Mouse (Mus musculus) lung, embryonic 16.5 days (tissue): Measurements from ENCODE around the gene Copa. TPM values are rescaled to one million over a fixed set of nuclear protein-coding genes. Genes with fewer than 3 reads are reported as not detected.

ENCODE experiments used
- ATAC-seq: fragments of 200-750 bp; cut with Nextera tagmentation; 2 replicates; pipeline ENCODE4 v1.8.0; 2017; ENCODE audit warnings: low read depth, mild to moderate bottlenecking, moderate library complexity
- H3K27ac ChIP-seq: fragments of 300-500 bp; sonication (generic); 2 replicates; pipeline ENCODE4 v1.5.1; 2014; ENCODE audit warnings: mild to moderate bottlenecking, control low read depth, low read length
- H3K27me3 ChIP-seq: fragments of 300-500 bp; sonication (generic); 2 replicates; pipeline ENCODE4 v1.6.1; 2014; ENCODE audit warnings: low read depth, low read length, mixed read lengths; ENCODE audit not compliant: control insufficient read depth, insufficient read depth
- H3K36me3 ChIP-seq: fragments of 300-500 bp; sonication (generic); 2 replicates; pipeline ENCODE4 v1.6.1; 2014; ENCODE audit warnings: low read length; ENCODE audit not compliant: control insufficient read depth, insufficient read depth
- H3K4me1 ChIP-seq: fragments of 300-500 bp; sonication (generic); replicated peaks from 2 replicates; pipeline ENCODE4 v1.6.1; 2014; ENCODE audit warnings: low read length, mixed read lengths; ENCODE audit not compliant: control insufficient read depth, insufficient read depth
- H3K4me2 ChIP-seq: fragments of 300-500 bp; sonication (generic); 2 replicates; pipeline ENCODE4 v1.6.1; 2014; ENCODE audit warnings: low read depth, low read length, control low read depth
- H3K4me3 ChIP-seq: fragments of 300-500 bp; sonication (generic); 2 replicates; pipeline ENCODE4 v1.5.1; 2014; ENCODE audit warnings: mild to moderate bottlenecking, low read length, control low read depth
- H3K9ac ChIP-seq: fragments of 300-500 bp; sonication (generic); 2 replicates; pipeline ENCODE4 v1.6.1; 2014; ENCODE audit warnings: low read length, control low read depth
- H3K9me3 ChIP-seq: fragments of 300-500 bp; sonication (generic); 2 replicates; pipeline ENCODE4 v1.6.1; 2016; ENCODE audit warnings: low read length; ENCODE audit not compliant: control insufficient read depth
- WGBS: fragments of 180-500 bp; shearing (Covaris S2); extraction: QIAGEN DNeasy Blood & Tissue Kit; methylation state at CpG from one replicate; pipeline ENCODE4 v1.1.7; 2014; 5-methylcytosine and 5-hydroxymethylcytosine counted together
- polyA plus RNA-seq: library from polyadenylated mRNA; unstranded; fragments of >200 nt; fragmentation: Nextera tagmentation; extraction: Ambion mirVana; gene quantifications from 2 replicates; pipeline ENCODE4 v1.2.1, GENCODE M21; 2015

Gene Copa
- polyA plus RNA-seq, 1 experiment from 2014 or later: 253 TPM

DNA sequence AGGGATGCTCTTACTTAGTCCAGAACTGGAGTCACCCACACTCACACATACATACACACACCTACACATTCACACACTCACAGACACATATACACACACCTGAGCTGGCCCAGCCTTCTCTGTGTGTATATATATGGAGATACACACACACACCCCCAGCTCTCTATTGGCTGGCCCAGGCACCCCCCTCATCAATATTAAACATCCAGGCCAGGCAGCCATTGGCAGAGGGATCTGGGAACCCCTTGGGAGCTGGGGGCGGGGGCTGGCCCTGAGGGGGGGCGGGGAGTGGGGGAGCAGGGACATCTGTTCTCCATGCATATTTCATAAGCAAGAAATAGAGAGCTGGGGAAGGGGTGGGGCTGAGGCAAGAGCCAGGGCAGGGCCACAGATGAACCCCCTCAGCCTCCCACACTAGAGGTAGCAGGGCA, 24.8 kb upstream of the Copa start, which contains the start of gene Nhlh1:
Gene Nhlh1 (minus strand): TSS at position 83 of the 431 bp plus-strand sequence.
- WGBS: 29% methylated on average over 2 of the region's 2 CpGs
- Histone ChIP-seq H3K27ac (no peak within 1 kb of the TSS), H3K36me3 (no peaks in the 10 kb centered on the region), H3K9me3 (no peaks in the 10 kb centered on the region), H3K4me3 (no peak within 1 kb of the TSS), H3K27me3 (peaks cover 24% of the 10 kb centered on the region), H3K4me1 (peaks cover 10% of the 10 kb centered on the region), H3K9ac (no peak within 1 kb of the TSS), H3K4me2 (no peak within 1 kb of the TSS)
- no peak for ATAC-seq

DNA sequence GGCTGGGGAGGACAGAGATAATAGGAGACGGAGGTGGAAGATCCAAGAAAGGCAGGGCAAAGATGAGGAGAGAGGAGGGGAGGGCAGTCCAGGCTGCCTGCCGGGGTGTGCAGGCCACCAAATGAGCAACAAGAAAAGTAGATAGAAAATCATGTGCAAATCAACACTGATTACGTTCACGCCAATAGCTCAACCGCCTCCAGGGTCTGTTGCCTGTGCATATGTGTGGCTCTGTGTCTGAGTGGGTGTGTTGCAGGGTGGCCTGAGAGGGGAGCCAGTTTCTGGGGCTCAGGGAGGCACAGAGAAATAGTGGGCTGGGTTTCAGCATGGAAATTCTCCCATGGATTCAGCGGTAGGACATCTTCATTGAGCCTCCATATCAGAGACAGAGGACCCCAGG, 24.0 kb upstream of the Copa start:
- Histone ChIP-seq H3K4me1 (peaks cover 9% of the 10 kb centered on the region), H3K27ac (no peak overlapping the region), H3K4me3 (no peak overlapping the region), H3K27me3 (peaks cover 19% of the 10 kb centered on the region), H3K36me3 (no peaks in the 10 kb centered on the region), H3K4me2 (no peak overlapping the region), H3K9ac (no peak overlapping the region), H3K9me3 (no peaks in the 10 kb centered on the region)
- ATAC-seq: no peak
- 72% methylated on average over 6 of the region's 6 CpGs for WGBS

DNA sequence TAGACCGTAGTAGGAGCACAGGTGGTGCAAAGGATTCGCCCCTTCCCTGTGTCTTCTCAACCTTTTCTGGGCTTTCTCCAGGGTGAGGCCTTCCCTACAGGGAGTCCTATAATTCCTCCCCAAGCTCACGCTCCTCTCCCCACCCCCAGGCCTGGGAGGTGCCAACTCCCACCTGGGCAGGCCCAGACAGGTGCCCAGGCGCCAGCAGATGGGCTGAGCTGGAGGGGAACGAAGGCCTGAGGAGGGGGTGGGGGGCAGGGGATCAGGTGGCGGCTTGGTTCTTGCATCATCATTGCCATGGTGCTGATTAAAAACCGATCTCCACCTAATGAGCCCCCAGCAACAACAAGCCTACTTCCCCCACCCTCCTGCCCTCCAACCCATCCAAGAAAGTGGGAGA, 23.5 kb upstream of the Copa start:
- no peak for ATAC-seq
- Histone ChIP-seq H3K4me3 (no peak overlapping the region), H3K9ac (no peak overlapping the region), H3K27ac (no peak overlapping the region), H3K4me1 (peaks cover 5% of the 10 kb centered on the region), H3K27me3 (peaks cover 13% of the 10 kb centered on the region), H3K36me3 (no peaks in the 10 kb centered on the region), H3K9me3 (no peaks in the 10 kb centered on the region), H3K4me2 (no peak overlapping the region)
- 63% methylated on average over 7 of the region's 7 CpGs for WGBS

DNA sequence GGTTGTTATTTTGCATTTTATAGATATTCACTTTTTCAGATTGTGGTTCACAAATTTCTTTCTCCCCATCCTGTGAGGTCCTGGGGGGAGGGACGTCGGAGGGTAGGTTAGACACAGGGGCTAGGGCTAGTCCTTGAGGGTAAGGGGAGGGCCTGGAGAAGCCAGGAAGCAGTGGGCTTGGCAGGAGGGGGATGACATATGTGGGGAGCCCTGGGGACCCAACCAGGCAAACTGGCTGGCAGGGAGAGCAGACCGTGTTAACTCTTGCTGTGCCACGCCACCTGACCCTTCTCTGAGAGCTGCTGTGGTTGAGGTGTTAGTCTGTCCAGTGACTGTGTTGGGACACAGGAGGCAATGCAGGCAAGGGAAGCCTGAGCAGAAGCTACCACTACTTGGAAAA, 21.7 kb upstream of the Copa start:
- H3K9me3 ChIP-seq: no peaks in the 10 kb centered on the region
- H3K4me3 ChIP-seq: no peak overlapping the region
- H3K27me3 ChIP-seq: no peaks in the 10 kb centered on the region
- no peak overlapping the region for H3K4me2 ChIP-seq
- 44% methylated on average over 4 of the region's 4 CpGs for WGBS
- no peak for ATAC-seq
- H3K27ac ChIP-seq: no peak overlapping the region
- H3K9ac ChIP-seq: no peak overlapping the region
- H3K4me1 ChIP-seq: no peaks in the 10 kb centered on the region
- peaks cover 12% of the 10 kb centered on the region for H3K36me3 ChIP-seq

DNA sequence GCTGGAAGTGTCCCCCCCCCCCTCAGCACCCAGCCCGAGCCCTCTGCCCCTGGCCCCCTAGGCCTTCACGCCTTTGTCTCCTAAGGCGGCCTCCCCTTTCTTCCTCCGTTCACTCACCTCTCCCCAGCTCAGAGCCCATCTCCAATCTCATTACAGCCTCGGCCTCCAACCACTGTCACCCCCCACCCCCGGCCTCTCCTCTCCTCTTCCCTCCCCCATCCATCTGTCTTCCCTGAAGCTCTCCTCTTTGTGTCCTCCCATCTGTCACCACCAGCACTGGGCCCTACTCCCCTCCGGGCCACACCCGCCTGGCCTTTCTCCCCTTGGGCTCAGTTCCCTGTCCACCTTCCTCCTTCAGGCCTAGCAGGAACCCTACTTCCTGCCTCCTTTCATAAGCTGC, 21.1 kb upstream of the Copa start:
- Histone ChIP-seq H3K4me3 (no peak overlapping the region), H3K27me3 (no peaks in the 10 kb centered on the region), H3K4me1 (no peaks in the 10 kb centered on the region), H3K9ac (no peak overlapping the region), H3K36me3 (peaks cover 16% of the 10 kb centered on the region), H3K9me3 (no peaks in the 10 kb centered on the region), H3K27ac (no peak overlapping the region), H3K4me2 (no peak overlapping the region)
- WGBS: 23% methylated on average over 8 of the region's 8 CpGs
- no peak for ATAC-seq

DNA sequence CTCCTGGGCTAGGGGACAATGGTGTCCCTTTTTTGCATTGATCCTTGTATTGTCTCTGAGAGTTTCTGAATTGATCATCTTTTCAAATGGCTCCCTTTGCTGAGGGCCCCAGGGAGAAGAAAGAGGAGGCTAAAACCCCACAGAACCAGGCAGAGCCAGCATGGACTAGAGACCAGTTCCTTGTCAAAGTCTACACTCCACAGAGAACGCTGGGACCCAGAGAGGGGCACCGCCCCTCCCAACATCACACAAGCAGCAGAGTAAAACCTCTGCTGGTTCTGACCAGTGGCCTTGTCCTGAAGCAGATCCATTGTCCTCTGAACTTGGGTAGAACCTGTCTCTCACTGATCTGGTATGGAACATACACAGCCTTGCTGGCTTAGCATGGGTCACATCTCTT, 20.2 kb upstream of the Copa start:
- 88% methylated on average over 2 of the region's 2 CpGs for WGBS
- Histone ChIP-seq H3K27ac (no peak overlapping the region), H3K4me2 (no peak overlapping the region), H3K4me3 (no peak overlapping the region), H3K36me3 (peaks cover 21% of the 10 kb centered on the region), H3K9me3 (no peaks in the 10 kb centered on the region), H3K27me3 (no peaks in the 10 kb centered on the region), H3K9ac (no peak overlapping the region), H3K4me1 (no peaks in the 10 kb centered on the region)
- no peak for ATAC-seq

DNA sequence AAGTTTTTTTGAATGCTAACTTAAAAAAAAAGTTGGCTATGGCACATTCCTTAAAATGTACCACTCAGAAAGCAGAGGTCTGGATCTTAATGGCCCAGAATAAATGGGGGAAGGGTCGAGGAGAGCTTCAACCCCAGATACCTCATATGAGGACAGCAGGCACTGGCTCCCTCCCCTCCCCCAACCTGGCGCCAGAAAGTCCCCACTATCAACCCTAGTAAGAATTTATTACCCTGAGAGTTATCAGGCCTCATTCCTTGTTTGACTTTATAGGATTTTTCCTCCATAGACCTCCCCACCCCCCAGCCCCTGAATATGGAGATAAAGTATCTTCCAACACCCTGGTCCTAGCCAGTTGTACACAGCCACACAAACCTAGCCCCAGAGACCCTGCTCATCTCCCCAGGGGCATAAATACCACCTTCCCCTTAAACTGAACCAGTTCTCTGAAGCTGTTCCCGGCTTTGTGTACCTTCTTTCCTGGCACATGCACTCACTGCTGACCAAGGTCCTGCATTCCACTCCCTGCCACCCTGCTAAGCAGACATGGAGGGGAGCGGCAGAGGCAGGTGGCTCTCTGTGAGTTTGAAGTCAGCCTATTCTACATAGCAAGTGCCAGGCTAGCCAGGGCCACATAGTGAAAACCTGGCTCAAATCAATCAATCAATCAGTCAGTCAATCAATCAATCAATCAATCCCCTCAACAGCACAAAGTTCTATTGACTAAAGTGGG, 18.9 kb upstream of the Copa start:
- no peak for ATAC-seq
- Histone ChIP-seq H3K9me3 (no peaks in the 10 kb centered on the region), H3K4me3 (no peak overlapping the region), H3K4me1 (no peaks in the 10 kb centered on the region), H3K36me3 (peaks cover 27% of the 10 kb centered on the region), H3K27ac (no peak overlapping the region), H3K4me2 (no peak overlapping the region), H3K9ac (no peak overlapping the region), H3K27me3 (no peaks in the 10 kb centered on the region)
- 32% methylated on average over 4 of the region's 4 CpGs for WGBS

DNA sequence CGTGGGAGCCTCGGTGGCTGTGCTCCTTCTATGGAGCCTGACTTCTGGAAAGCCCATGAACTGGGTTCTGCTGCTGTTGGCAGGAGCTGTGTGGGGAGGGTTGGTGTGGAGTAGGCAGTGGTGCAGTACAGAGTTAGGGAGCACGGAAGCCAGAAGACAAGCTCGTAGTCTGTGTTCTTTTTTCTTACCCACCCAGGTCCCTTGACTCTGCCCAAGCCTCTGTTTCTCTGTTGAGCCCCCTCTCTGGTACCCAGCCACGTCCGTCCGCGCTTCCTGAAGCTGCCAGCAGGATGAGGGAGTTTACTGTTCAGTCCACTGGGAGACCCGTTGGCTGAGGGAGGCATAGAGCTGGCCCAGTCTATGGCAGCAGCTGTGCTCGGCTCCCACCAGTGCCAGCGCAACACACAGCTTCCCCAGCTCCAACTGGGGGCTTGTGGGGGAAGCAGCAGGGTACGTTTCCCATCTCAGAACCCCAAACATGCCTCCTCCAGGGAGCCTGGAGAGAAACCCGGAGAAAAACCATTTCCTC, 17.7 kb upstream of the Copa start:
- peaks cover 32% of the 10 kb centered on the region for H3K36me3 ChIP-seq
- WGBS: 78% methylated on average over 13 of the region's 13 CpGs

DNA sequence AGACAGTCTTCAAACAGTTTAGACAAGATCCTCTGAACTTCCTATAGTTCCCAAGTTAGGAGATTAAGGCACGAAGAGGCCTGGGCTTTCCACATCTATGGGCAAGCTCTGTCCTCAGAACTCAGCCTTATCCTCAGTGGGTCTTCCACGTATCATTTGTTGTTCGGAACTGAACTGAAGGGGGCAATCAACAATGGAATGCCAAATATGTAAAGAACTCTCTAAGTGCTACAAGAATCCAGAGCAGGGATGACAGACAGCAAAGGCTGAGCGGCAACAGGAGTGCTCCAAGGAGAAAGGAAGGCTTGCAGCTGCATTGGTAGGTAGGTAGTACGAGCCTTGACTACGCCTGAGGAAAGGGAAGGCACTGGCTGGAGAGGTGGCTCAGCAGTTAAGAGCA, 12.1 kb upstream of the Copa start:
- no peak overlapping the region for H3K9ac ChIP-seq
- H3K4me3 ChIP-seq: no peak overlapping the region
- peaks cover 71% of the 10 kb centered on the region for H3K36me3 ChIP-seq
- H3K4me1 ChIP-seq: no peaks in the 10 kb centered on the region
- H3K27me3 ChIP-seq: no peaks in the 10 kb centered on the region
- no peak for ATAC-seq
- no peak overlapping the region for H3K4me2 ChIP-seq
- H3K9me3 ChIP-seq: no peaks in the 10 kb centered on the region
- no peak overlapping the region for H3K27ac ChIP-seq
- 51% methylated on average over 6 of the region's 6 CpGs for WGBS

More for the DNA sequence above, 17.7 kb upstream of the Copa start:
- no peaks in the 10 kb centered on the region for H3K27me3 ChIP-seq
- H3K9ac ChIP-seq: no peak overlapping the region
- H3K4me3 ChIP-seq: no peak overlapping the region
- H3K4me1 ChIP-seq: no peaks in the 10 kb centered on the region
- no peak overlapping the region for H3K27ac ChIP-seq
- H3K4me2 ChIP-seq: no peak overlapping the region
- no peak for ATAC-seq
- H3K9me3 ChIP-seq: no peaks in the 10 kb centered on the region
